Mouse (Mus musculus): ENCODE data around the gene Pkn2.
A peak's percentile ranks its signal among the peaks of the same experiment; 100 is the strongest.

Pkn2 gene

DNA sequence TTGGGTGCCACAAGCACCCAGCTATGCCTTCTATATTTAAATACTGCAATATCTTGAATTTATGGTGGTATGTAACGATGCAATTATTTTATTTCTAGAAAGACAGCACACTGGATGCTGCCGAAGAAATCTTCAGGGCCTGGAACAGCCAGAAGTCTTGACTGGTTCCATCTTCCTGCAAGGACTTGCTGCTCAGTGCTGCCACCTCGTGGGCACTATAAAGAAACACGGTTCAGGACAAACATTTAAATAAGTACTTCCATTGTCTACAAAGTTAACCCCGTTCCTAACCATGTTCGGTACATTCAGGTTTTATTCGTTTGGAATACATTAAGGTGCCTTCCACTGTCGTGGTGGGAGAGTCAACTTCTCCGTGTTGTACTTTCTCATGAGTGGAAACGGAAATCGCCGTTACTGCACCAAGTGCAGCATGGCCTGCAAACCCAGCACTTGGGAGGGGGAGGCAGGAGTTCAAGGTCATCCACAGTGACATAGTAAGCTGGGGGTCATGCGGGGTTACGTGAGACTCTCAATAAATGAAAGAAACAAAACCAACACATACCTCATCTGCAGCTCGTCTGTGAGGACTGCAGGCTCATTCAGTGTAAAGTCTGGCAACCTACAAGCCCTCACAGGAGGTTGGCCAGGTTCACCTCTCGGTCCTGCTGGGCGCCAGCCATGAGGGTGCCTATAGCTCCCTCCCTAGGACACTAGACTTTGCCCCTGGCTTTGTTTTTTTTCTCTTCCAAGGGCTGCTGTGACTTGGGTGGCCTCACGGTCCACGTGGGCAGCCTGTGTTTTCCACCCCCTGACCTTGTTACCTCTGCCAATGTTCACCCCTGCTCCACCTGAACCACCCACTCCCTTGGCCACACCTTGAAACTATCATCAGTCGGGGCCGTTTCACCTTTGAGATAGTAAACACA, 137.6 kb downstream of the Pkn2 start:
- DNase-seq (ENCODE audit: low spot score in 2 of 2) = peak; percentile 20 to 62
